Mouse (Mus musculus): ENCODE results near the gene Hist1h4b.
A peak's percentile ranks its signal among the peaks of the same experiment; 100 is the strongest.
"Not testable (repeated sequence)": the region's sequence is repeated elsewhere in the genome, so short reads cannot be mapped to it uniquely, and the experiment has no call there.

Hist1h4b gene

GRCm38 (mm10) chr13:23757211-23757773 is 479 bp downstream of the Hist1h4b start:
- peak; percentile 75 for DNase-seq (ENCODE audit: low read depth, low spot score)

- DNase-seq (ENCODE audit: low read depth, low spot score), result no peak
These were observed 1.1 kb downstream of the Hist1h4b start for GRCm38 (mm10) chr13:23757921-23758320.

GRCm38 (mm10) chr13:23759251-23759771 is 2.5 kb downstream of the Hist1h4b start:
- DNase-seq (ENCODE audit: low read depth, low spot score), result no peak

GRCm38 (mm10) chr13:23759916-23760239 is 3.1 kb downstream of the Hist1h4b start:
- no peak for DNase-seq (ENCODE audit: low read depth, low spot score)

DNA sequence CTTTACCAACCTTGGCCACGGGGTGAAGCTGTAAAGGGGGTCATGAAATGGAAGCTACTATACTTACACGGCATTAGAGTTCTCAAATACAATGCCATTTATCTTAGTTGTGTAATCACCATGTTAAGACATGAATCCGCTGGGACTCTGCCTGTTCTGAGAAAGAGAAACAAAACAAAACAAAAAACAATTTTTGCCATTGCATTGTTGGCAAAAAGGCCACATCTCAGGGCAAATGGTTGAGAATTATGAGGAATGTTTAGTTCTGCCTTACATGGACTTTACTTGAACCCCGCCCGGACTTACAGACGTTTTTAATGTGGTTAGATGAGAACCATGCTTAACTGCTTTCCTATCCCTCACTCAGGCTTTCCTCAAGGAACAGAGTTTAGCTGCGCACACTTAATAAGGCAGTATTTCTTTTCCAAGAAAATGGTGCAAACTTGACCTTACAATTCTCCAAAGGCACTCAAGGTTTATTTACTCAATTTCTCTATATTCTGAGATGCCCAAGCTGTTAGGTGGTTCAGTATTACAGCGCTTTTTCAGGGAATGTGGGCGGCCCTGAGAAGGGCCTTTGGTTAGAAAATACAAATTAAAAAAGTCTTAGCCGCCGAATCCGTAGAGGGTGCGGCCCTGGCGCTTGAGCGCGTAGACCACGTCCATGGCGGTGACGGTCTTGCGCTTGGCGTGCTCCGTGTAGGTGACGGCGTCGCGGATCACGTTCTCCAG is 3.6 kb downstream of the Hist1h4b start:
- peak; percentile 80 for DNase-seq (ENCODE audit: low read depth, low spot score)

GRCm38 (mm10) chr13:23760972-23761864 is 4.4 kb downstream of the Hist1h4b start, which contains the start of gene Hist1h4a:
Gene Hist1h4a, minus strand, starts transcription at chr13:23761230.
- peak; percentile 99 for DNase-seq (ENCODE audit: low read depth, low spot score)

DNA sequence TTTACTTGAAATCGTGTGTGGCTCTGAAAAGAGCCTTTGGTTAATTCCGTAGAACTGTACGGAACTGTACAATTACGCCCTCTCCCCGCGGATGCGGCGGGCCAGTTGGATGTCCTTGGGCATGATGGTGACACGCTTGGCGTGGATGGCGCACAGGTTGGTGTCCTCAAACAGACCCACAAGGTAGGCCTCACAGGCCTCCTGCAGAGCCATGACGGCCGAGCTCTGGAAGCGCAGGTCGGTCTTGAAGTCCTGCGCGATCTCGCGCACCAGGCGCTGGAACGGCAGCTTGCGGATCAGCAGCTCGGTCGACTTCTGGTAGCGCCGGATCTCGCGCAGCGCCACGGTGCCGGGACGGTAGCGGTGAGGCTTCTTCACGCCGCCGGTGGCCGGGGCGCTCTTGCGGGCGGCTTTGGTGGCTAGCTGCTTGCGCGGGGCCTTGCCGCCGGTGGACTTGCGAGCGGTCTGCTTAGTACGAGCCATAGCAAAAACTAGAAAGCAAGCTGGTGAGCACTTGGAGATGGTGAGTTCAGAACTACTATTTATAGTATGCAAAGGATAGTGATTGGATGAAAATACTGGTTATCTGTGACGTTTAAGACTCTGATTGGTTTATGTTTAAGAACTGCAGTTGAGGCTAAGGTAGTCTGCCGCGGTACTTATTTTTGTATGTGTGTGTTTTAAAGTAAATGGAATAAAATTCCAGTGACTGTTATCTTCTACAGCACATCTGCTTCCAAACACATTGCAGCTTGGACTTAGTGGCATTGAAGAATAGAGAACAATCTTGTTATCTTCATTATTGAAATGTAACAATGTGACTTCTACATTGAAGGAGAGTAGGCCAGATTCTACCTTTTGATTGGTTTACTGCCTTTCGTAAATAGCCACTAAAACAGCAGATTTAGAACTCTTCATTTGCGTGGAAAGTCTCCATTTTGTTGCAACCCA is 5.3 kb downstream of the Hist1h4b start, which contains the start of gene Hist1h3a:
Hist1h3a (minus strand) TSS at position 516 of the 951 bp plus-strand sequence.
- peak; percentile 95 for DNase-seq (ENCODE audit: low read depth, low spot score)

DNA sequence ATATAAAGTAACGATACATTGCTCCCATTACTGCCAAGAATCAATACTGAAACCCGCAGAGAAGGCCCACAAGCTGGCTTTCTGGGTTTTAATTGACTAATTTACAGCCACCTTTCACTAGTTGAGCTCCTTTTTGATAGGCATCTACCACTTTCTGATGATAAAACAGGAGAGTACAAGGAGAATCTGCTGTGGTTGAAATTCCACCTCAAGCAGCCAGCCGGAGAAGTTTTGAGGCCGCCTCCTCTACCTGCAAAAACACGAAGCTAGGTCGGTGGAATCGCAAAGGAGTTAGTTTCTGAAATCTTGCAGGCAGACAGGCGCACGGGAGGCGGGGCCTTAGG is 6.4 kb downstream of the Hist1h4b start:
- no peak for DNase-seq (ENCODE audit: low read depth, low spot score)

- DNase-seq (ENCODE audit: low read depth, low spot score), result peak; percentile 91
These were observed 6.9 kb downstream of the Hist1h4b start, which contains the start of gene Hist1h1a for GRCm38 (mm10) chr13:23763586-23764323. Gene Hist1h1a, plus strand, starts transcription at chr13:23763666.

GRCm38 (mm10) chr13:23764324-23765171 is 7.7 kb downstream of the Hist1h4b start:
- peak; percentile 25 for DNase-seq (ENCODE audit: low read depth, low spot score)

GRCm38 (mm10) chr13:23765172-23765513 is 8.3 kb downstream of the Hist1h4b start:
- DNase-seq (ENCODE audit: low read depth, low spot score), result no peak

GRCm38 (mm10) chr13:23766772-23767171 is 10.0 kb downstream of the Hist1h4b start:
- no peak for DNase-seq (ENCODE audit: low read depth, low spot score)

GRCm38 (mm10) chr13:23768834-23769397 is 12.1 kb downstream of the Hist1h4b start:
- peak; percentile 55 for DNase-seq (ENCODE audit: low read depth, low spot score)

DNA sequence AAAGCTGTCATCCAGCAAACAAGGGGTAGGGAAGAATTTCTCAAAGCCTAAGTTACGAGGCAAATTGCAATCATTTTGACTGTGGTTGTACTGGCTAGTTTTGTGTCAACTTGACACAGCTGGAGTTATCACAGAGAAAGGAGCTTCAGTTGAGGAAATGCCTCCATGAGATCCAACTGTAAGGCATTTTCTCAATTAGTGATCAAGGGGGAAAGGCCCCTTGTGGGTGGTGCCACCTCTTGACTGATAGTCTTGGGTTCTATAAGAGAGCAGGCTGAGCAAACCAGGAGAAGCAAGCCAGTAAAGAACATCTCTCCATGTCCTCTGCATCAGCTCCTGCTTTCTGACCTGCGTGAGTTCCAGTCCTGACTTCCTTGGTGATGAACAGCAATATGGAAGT is 12.8 kb downstream of the Hist1h4b start, which contains the start of gene Trim38:
Trim38 (plus strand) TSS at position 301 of the 400 bp plus-strand sequence.
- DNase-seq (ENCODE audit: low read depth, low spot score), result not testable (repeated sequence)

DNA sequence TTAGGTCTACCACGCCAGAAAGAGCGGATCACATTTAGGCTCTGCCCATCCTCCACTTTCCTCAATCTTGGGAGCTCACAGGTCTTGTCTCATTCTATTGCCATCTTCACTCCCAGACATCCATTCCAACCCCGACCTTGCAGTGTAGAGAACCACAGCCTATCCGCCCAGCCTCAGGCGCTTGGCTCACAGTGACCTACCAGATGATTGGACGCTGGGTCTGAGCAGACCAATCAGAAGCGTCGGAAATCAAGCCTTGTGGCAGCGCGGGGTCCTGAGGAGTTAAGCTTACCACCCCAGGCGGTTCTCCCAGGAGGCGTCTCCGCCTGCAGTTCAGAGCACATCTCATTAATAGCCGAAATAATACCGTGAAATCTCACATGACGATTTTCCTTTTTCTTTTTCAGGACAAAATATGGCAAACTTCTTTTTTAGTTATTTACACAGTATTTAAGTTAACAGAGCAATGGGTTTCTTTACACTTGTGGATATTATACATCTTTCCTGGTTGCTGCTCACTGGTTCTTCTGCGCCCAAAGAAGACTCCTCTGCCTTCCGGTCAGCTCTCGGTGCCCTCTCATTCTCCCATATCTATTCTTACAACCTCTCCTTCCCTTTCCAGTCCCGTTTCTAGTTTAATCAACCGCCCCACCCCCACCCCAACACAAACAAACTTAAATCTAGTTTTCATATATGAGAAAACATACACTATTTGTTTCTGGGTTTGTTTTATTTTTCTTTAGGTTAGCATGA is 15.9 kb downstream of the Hist1h4b start:
- no peak for DNase-seq (ENCODE audit: low read depth, low spot score)

- no peak for DNase-seq (ENCODE audit: low read depth, low spot score)
These were observed 21.5 kb downstream of the Hist1h4b start for GRCm38 (mm10) chr13:23778339-23778738.

DNA sequence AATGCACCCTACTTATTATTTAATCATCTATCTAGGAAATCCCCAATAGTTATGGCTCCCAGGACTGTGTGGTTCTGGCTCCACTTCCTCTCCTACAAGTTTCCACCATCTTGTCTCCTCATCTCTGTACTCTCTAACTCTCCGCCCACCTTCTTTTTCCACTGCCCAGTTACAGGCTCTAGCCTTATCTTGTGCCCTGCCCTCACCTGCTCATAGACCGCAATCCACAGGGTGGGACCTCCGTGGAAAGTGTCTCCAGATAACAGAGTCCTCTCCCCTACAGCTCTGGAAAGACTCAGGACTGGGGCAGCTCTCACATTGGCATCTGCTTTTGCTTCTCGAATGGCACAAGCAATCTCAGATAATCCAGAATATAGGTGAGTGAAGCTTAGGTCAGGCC is 22.2 kb downstream of the Hist1h4b start:
- no peak for DNase-seq (ENCODE audit: low read depth, low spot score)

DNA sequence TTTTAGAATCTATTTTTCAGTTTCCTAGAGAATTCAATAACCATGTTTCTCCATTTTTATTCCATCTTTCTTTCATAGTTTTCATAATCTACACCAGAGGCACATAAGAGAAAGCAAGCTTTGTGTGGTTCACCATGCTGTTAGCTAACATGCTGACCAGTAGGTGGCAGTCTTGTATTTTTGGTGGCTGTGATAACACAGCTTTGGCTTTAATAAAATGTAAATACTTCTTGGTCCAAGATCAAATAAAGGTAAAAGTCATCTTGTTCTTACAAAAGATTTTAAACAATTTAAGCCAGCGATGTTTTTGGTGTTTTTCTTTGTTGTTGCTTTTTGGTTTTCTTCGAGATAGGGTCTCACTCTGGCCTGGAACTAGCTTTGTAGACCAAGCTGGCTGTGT is 35.7 kb downstream of the Hist1h4b start:
- DNase-seq (ENCODE audit: low read depth, low spot score), result peak; percentile 65
